Mouse (Mus musculus) megakaryocyte, embryonic 14.5 days (primary cell): ENCODE measurements around the gene Foxd1.

Experiments
- FLI1 ChIP-seq: IDR thresholded peaks from 2 replicates; pipeline ENCODE4 v1.6.1; 2012; ENCODE audit warnings: low read length, inconsistent platforms, mixed read lengths
- GATA1 ChIP-seq: IDR thresholded peaks from 3 replicates; pipeline ENCODE4 v1.6.1; 2012; ENCODE audit warnings: mixed read lengths, low read length, inconsistent platforms, borderline replicate concordance

- TF ChIP-seq GATA1 (no peak), FLI1 (no peak)
Observed at GRCm38 (mm10) chr13:98317246-98317677, 36.8 kb upstream of the Foxd1 start.
